Mouse (Mus musculus) midbrain, embryonic 10.5 days (tissue): ENCODE results near the gene Ndufaf2. TPM values are rescaled to one million over a fixed set of nuclear protein-coding genes. Genes with fewer than 3 reads are reported as not detected.

ENCODE experiments used
- DNase-seq: peaks from one replicate; pipeline ENCODE4 v3.0.0-alpha.2; 2017; ENCODE audit warnings: low spot score
- H3K27ac ChIP-seq: fragments of 300-500 bp; sonication (generic); replicated peaks from 2 replicates; pipeline ENCODE4 v1.5.1; 2016; ENCODE audit warnings: mild to moderate bottlenecking
- H3K27me3 ChIP-seq: fragments of 300-500 bp; sonication (generic); 2 replicates; pipeline ENCODE4 v1.6.1; 2016; ENCODE audit warnings: low read depth, mild to moderate bottlenecking; ENCODE audit not compliant: poor library complexity, severe bottlenecking
- H3K36me3 ChIP-seq: fragments of 300-500 bp; sonication (generic); 2 replicates; pipeline ENCODE4 v1.6.1; 2016; ENCODE audit warnings: mild to moderate bottlenecking, moderate library complexity
- H3K4me1 ChIP-seq: fragments of 300-500 bp; sonication (generic); 2 replicates; pipeline ENCODE4 v1.6.1; 2016
- H3K4me3 ChIP-seq: fragments of 300-500 bp; sonication (generic); 2 replicates; pipeline ENCODE4 v1.5.1; 2016; ENCODE audit warnings: mild to moderate bottlenecking, moderate library complexity
- H3K9me3 ChIP-seq: fragments of 300-500 bp; sonication (generic); replicated peaks from 2 replicates; pipeline ENCODE4 v1.6.1; 2016; ENCODE audit warnings: mild to moderate bottlenecking
- WGBS: fragments of 180-500 bp; shearing (Covaris S2); methylation state at CpG from one replicate; pipeline ENCODE4 v1.1.7; 2016; 5-methylcytosine and 5-hydroxymethylcytosine counted together
- polyA plus RNA-seq: library from polyadenylated mRNA; unstranded; fragments of >200 nt; fragmentation: Nextera tagmentation; extraction: Ambion mirVana; gene quantifications from 2 replicates; pipeline ENCODE4 v1.2.1, GENCODE M21; 2016

The Ndufaf2 gene
- polyA plus RNA-seq, 1 experiment from 2014 or later = 88.9 TPM

- peak overlapping the region; percentile 82 for H3K27ac ChIP-seq
- peaks cover 5% of the 10 kb centered on the region; the same call in 1 of the 2 replicates for H3K27me3 ChIP-seq
- H3K4me1 ChIP-seq = peaks cover 66% of the 10 kb centered on the region
- no peaks in the 10 kb centered on the region for H3K9me3 ChIP-seq
- H3K36me3 ChIP-seq = no peaks in the 10 kb centered on the region
- peak; percentile 48 for DNase-seq
- 35% methylated on average over 6 of the region's 6 CpGs for WGBS
- H3K4me3 ChIP-seq = no peak overlapping the region
Observed at GRCm38 (mm10) chr13:108064331-108064730, 94.1 kb downstream of the Ndufaf2 start.

- 69% methylated on average over 11 of the region's 11 CpGs for WGBS
- H3K4me3 ChIP-seq = no peak overlapping the region
- H3K27ac ChIP-seq = peak overlapping the region; percentile 82
- no peaks in the 10 kb centered on the region for H3K36me3 ChIP-seq
- no peak for DNase-seq
- peaks cover 66% of the 10 kb centered on the region for H3K4me1 ChIP-seq
- no peaks in the 10 kb centered on the region for H3K9me3 ChIP-seq
- H3K27me3 ChIP-seq = peaks cover 5% of the 10 kb centered on the region; the same call in 1 of the 2 replicates
Observed at GRCm38 (mm10) chr13:108063374-108064134, 94.9 kb downstream of the Ndufaf2 start.

- Histone ChIP-seq H3K9me3 (no peaks in the 10 kb centered on the region), H3K4me1 (peaks cover 66% of the 10 kb centered on the region), H3K27me3 (peaks cover 5% of the 10 kb centered on the region; the same call in 1 of the 2 replicates), H3K4me3 (no peak overlapping the region), H3K36me3 (no peaks in the 10 kb centered on the region), H3K27ac (peak overlapping the region; percentile 82)
- 62% methylated on average over 5 of the region's 5 CpGs for WGBS
- no peak for DNase-seq
Observed at GRCm38 (mm10) chr13:108062900-108063299, 95.5 kb downstream of the Ndufaf2 start.

- Histone ChIP-seq H3K4me3 (no peak overlapping the region), H3K27ac (peak overlapping the region; percentile 78), H3K36me3 (no peaks in the 10 kb centered on the region), H3K4me1 (peaks cover 64% of the 10 kb centered on the region), H3K9me3 (no peaks in the 10 kb centered on the region), H3K27me3 (peaks cover 5% of the 10 kb centered on the region; the same call in 1 of the 2 replicates)
- peak; percentile 61 for DNase-seq
- WGBS = 20% methylated on average over 8 of the region's 8 CpGs
Observed at GRCm38 (mm10) chr13:108060936-108061578, 97.4 kb downstream of the Ndufaf2 start.

- DNase-seq = no peak
- no peaks in the 10 kb centered on the region for H3K9me3 ChIP-seq
- 23% methylated on average over 7 of the region's 7 CpGs for WGBS
- peaks cover 57% of the 10 kb centered on the region for H3K4me1 ChIP-seq
- H3K36me3 ChIP-seq = no peaks in the 10 kb centered on the region
- H3K27me3 ChIP-seq = peaks cover 5% of the 10 kb centered on the region; the same call in 1 of the 2 replicates
- no peak overlapping the region for H3K4me3 ChIP-seq
- H3K27ac ChIP-seq = peak overlapping the region; percentile 78
Observed at GRCm38 (mm10) chr13:108060286-108060885, 98.0 kb downstream of the Ndufaf2 start.

- peaks cover 22% of the 10 kb centered on the region for H3K4me1 ChIP-seq
- H3K27me3 ChIP-seq = no peaks in the 10 kb centered on the region
- no peak for DNase-seq
- no peaks in the 10 kb centered on the region for H3K9me3 ChIP-seq
- H3K36me3 ChIP-seq = no peaks in the 10 kb centered on the region
- H3K4me3 ChIP-seq = no peak overlapping the region
- 85% methylated on average over 3 of the region's 3 CpGs for WGBS
- no peak overlapping the region; the same call in 1 of the 2 replicates for H3K27ac ChIP-seq
Observed at GRCm38 (mm10) chr13:108056896-108057295, 101.5 kb downstream of the Ndufaf2 start.

- WGBS = 92% methylated on average over 6 of the region's 6 CpGs
- no peak overlapping the region for H3K4me3 ChIP-seq
- no peaks in the 10 kb centered on the region for H3K27me3 ChIP-seq
- H3K27ac ChIP-seq = no peak overlapping the region
- H3K36me3 ChIP-seq = peaks cover 24% of the 10 kb centered on the region
- H3K4me1 ChIP-seq = peaks cover 33% of the 10 kb centered on the region
- H3K9me3 ChIP-seq = no peaks in the 10 kb centered on the region
- no peak for DNase-seq
Observed at GRCm38 (mm10) chr13:108047364-108047763, 111.1 kb downstream of the Ndufaf2 start.

- Histone ChIP-seq H3K4me1 (peaks cover 37% of the 10 kb centered on the region), H3K27me3 (no peaks in the 10 kb centered on the region), H3K27ac (no peak overlapping the region), H3K9me3 (no peaks in the 10 kb centered on the region), H3K36me3 (peaks cover 24% of the 10 kb centered on the region), H3K4me3 (no peak overlapping the region)
- no peak for DNase-seq
- WGBS = 83% methylated on average over 6 of the region's 6 CpGs
Observed at GRCm38 (mm10) chr13:108046891-108047290, 111.5 kb downstream of the Ndufaf2 start.

GRCm38 (mm10) chr13:108046071-108046470, 112.4 kb downstream of the Ndufaf2 start:
- H3K27me3 ChIP-seq = 0 out of 2 replicates have a peak, but pooled peaks cover under 1% of the 10 kb centered on the region
- 94% methylated on average over 3 of the region's 3 CpGs for WGBS
- H3K4me3 ChIP-seq = no peak overlapping the region
- no peaks in the 10 kb centered on the region for H3K9me3 ChIP-seq
- H3K27ac ChIP-seq = no peak overlapping the region
- peaks cover 45% of the 10 kb centered on the region for H3K4me1 ChIP-seq
- peaks cover 21% of the 10 kb centered on the region for H3K36me3 ChIP-seq
- DNase-seq = no peak

GRCm38 (mm10) chr13:108045646-108046045, 112.8 kb downstream of the Ndufaf2 start:
- DNase-seq = no peak
- Histone ChIP-seq H3K4me1 (peaks cover 49% of the 10 kb centered on the region), H3K27me3 (0 out of 2 replicates have a peak, but pooled peaks cover 4% of the 10 kb centered on the region), H3K9me3 (no peaks in the 10 kb centered on the region), H3K36me3 (peaks cover 20% of the 10 kb centered on the region), H3K4me3 (no peak overlapping the region), H3K27ac (no peak overlapping the region)
- 85% methylated on average over 3 of the region's 3 CpGs for WGBS

GRCm38 (mm10) chr13:108044222-108044941, 114.0 kb downstream of the Ndufaf2 start, which contains the start of gene Smim15:
TSS of gene Smim15 (plus strand) at chr13:108044446.
- Histone ChIP-seq H3K4me1 (peaks cover 62% of the 10 kb centered on the region), H3K4me3 (peak within 1 kb of the TSS; percentile 96), H3K9me3 (no peaks in the 10 kb centered on the region), H3K27ac (peak within 1 kb of the TSS; percentile 98), H3K27me3 (0 out of 2 replicates have a peak, but pooled peaks cover 8% of the 10 kb centered on the region), H3K36me3 (peaks cover 20% of the 10 kb centered on the region)
- under 1% methylated on average over 61 of the region's 71 CpGs for WGBS
- peak; percentile 92 for DNase-seq
